Mouse (Mus musculus) liver, embryonic 14.5 days (tissue): ENCODE measurements around the gene Trmt10c.

ENCODE experiments used
- CTCF ChIP-seq: IDR thresholded peaks from 2 replicates; pipeline ENCODE4 v1.5.1; 2016; ENCODE audit warnings: antibody characterized with exemption, low read depth, control low read depth
- EP300 ChIP-seq: IDR thresholded peaks from 2 replicates; pipeline ENCODE4 v1.6.1; 2016; ENCODE audit warnings: antibody characterized with exemption, low read depth

DNA sequence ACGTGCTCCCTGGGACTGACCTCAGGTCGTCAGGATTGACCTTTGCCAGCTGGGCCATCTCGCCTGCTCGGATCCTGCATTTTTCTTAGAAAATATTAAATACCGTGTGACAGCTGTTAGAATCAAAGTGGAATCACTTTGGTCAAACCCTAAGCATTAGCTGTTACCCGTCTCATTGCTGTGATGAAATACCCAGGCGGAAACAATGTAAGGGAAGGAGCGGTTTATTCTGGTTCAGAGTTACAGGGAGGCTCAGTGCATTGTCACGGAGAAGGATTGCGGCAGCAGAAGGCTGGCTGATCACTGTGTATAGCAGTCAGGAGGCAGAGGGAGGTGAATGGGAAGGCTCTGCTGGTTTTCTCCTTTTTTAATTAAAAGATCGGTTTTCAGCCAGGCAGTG is 25.4 kb upstream of the Trmt10c start:
- TF ChIP-seq CTCF = no peak
- TF ChIP-seq EP300 = no peak
